Mouse (Mus musculus) neural tube, embryonic 11.5 days (tissue): Measurements from ENCODE around the gene Bad. TPM values are rescaled to one million over a fixed set of nuclear protein-coding genes. Genes with fewer than 3 reads are reported as not detected.
A peak's percentile ranks its signal among the peaks of the same experiment; 100 is the strongest.

Source experiments
- ATAC-seq: fragments of 200-750 bp; cut with Nextera tagmentation; 2 replicates; pipeline ENCODE4 v1.8.0; 2017; ENCODE audit warnings: moderate number of reproducible peaks, mild to moderate bottlenecking, moderate TSS enrichment, moderate library complexity; ENCODE audit not compliant: insufficient read depth, low FRiP score, low TSS enrichment
- DNase-seq: peaks from one replicate; pipeline ENCODE4 v3.0.0-alpha.2; 2015; ENCODE audit warnings: low spot score
- H3K27ac ChIP-seq: fragments of 300-500 bp; sonication (generic); 2 replicates; pipeline ENCODE4 v1.5.1; 2014; ENCODE audit warnings: low read depth, mild to moderate bottlenecking, low read length
- H3K27me3 ChIP-seq: fragments of 300-500 bp; sonication (generic); 2 replicates; pipeline ENCODE4 v1.6.1; 2014; ENCODE audit warnings: mild to moderate bottlenecking, low read length, mixed read lengths; ENCODE audit not compliant: control insufficient read depth, insufficient read depth
- H3K36me3 ChIP-seq: fragments of 300-500 bp; sonication (generic); 2 replicates; pipeline ENCODE4 v1.6.1; 2014; ENCODE audit warnings: mild to moderate bottlenecking, low read length, moderate library complexity, mixed read lengths; ENCODE audit not compliant: control insufficient read depth, insufficient read depth
- H3K4me1 ChIP-seq: fragments of 300-500 bp; sonication (generic); 2 replicates; pipeline ENCODE4 v1.6.1; 2014; ENCODE audit warnings: low read length, mixed read lengths; ENCODE audit not compliant: control insufficient read depth, insufficient read depth
- H3K4me2 ChIP-seq: fragments of 300-500 bp; sonication (generic); 2 replicates; pipeline ENCODE4 v1.6.1; 2014; ENCODE audit warnings: low read depth, mild to moderate bottlenecking, moderate library complexity
- H3K4me3 ChIP-seq: fragments of 300-500 bp; sonication (generic); 2 replicates; pipeline ENCODE4 v1.5.1; 2014; ENCODE audit warnings: low read depth, low read length
- H3K9ac ChIP-seq: fragments of 300-500 bp; sonication (generic); 2 replicates; pipeline ENCODE4 v1.6.1; 2014; ENCODE audit warnings: mild to moderate bottlenecking, low read length
- H3K9me3 ChIP-seq: fragments of 300-500 bp; sonication (generic); 2 replicates; pipeline ENCODE4 v1.6.1; 2016; ENCODE audit warnings: low read length; ENCODE audit not compliant: control insufficient read depth
- WGBS: fragments of 180-500 bp; shearing (Covaris S2); extraction: QIAGEN DNeasy Blood & Tissue Kit; methylation state at CpG from one replicate; pipeline ENCODE4 v1.1.7; 2014; 5-methylcytosine and 5-hydroxymethylcytosine counted together
- polyA plus RNA-seq: library from polyadenylated mRNA; unstranded; fragments of >200 nt; fragmentation: Nextera tagmentation; extraction: Ambion mirVana; gene quantifications from 2 replicates; pipeline ENCODE4 v1.2.1, GENCODE M21; 2014

Bad gene
- polyA plus RNA-seq, 1 experiment from 2014 or later, result 58.5 TPM

GRCm38 (mm10) chr19:6919876-6920740, 21.6 kb upstream of the Bad start:
- peak overlapping the region; percentile 41 for H3K9ac ChIP-seq
- ATAC-seq (no peak), DNase-seq (no peak)
- no peaks in the 10 kb centered on the region for H3K36me3 ChIP-seq
- H3K27ac ChIP-seq, result no peak overlapping the region
- H3K4me2 ChIP-seq, result peak overlapping the region; percentile 86
- no peaks in the 10 kb centered on the region for H3K9me3 ChIP-seq
- WGBS, result 50% methylated on average over 8 of the region's 8 CpGs
- peaks cover 16% of the 10 kb centered on the region for H3K4me1 ChIP-seq
- peaks cover 27% of the 10 kb centered on the region for H3K27me3 ChIP-seq
- peak overlapping the region; percentile 75 for H3K4me3 ChIP-seq

DNA sequence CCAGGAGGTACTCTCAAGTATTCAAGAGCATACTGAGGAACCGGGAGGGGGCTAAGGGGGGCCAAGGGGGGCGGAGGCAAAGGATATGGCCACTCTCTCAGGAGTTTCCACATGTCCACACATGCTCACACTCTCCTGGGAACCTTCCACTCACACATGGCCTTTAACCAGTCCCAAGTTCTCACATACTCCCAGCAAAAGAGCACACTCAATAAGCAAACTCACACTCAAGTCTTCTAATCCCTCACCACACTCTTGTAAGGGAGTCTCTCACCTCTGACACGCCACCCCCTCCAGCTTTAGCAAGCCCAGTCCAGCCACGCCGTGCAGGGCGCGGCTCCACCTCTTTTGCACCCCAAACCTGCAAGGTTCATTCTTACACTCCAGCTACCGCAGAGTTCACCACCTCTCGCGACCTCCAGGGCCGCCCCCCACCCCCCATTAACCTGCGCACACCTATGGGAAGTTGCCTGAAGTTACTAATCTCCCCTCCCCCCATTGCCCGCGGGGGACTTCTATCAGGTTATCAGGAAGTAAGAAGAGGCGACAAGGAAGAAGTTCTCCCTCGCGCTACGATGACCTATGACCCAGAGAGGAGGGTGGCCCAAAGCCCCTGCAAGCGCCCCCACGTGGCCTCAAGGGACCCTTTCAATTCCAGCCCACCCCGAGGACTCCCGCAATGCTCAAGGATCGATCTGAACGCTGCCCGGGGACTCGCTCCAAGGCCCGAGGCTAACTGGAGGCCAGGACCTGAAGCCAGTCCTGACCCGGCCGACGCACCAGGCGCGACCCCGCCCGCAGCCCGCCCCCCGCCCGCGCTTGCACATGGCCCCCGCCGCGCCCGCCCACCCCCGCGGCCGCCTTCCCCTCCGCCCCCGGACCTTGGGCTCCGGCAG, 20.7 kb upstream of the Bad start:
- Histone ChIP-seq H3K9me3 (no peaks in the 10 kb centered on the region), H3K9ac (peak overlapping the region; percentile 85), H3K27ac (peak overlapping the region; percentile 86), H3K4me2 (peak overlapping the region; percentile 86), H3K4me1 (peaks cover 16% of the 10 kb centered on the region), H3K27me3 (peaks cover 36% of the 10 kb centered on the region), H3K36me3 (no peaks in the 10 kb centered on the region), H3K4me3 (peak overlapping the region; percentile 75)
- WGBS, result under 1% methylated on average over 33 of the region's 48 CpGs
- DNase-seq (peak; percentile 54), ATAC-seq (peak; percentile 48)

DNA sequence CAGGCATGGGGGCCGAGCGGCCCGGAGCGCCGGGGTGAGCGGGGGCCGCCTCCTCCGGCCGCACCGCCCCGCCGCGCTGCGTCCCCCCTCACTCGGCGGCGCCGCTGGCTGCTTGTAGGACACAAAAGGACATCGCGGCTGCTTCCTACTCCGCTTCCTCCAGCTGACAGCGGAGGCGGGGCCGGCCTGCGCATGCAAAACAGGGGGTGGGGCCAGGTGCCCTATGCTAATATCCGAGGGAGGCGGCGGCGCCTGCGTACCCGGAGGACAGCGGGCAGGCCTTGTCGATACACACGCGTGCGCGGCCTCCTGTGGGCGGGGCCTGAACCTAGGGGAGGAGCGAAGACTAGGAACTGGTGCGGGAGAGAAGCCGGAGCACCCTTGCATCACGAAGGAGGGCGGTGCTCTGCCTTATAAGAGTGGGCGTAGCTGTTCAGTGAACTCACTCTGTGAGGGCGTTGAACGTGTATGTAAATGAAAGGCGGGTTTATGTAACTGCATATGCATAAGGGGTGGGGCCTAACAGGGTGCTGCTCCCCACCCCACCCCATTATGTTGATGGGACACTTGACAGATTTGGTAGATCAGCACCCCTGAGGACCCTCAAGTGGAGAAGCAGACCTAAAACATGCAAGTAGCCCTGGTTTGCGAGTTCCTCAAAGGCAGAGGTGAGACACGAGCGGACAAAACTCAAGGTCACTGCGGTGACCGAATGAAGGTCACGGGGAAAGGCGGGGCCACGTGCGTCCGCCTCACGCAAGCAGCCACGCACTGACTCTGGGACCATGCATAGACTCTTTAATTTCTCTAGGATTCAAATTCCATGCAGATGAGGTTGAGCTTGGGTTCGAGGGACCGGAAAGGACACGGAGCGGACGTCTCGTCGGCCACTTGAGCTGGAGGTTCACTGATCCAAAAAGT, 19.8 kb upstream of the Bad start, which contains the start of gene Esrra:
Gene Esrra, minus strand, starts transcription at position 167 of the 921 bp plus-strand sequence.
- Histone ChIP-seq H3K9ac (peak within 1 kb of the TSS; percentile 85), H3K4me1 (peaks cover 16% of the 10 kb centered on the region), H3K4me2 (peak within 1 kb of the TSS; percentile 86), H3K27ac (peak within 1 kb of the TSS; percentile 86), H3K4me3 (peak within 1 kb of the TSS; percentile 75), H3K36me3 (no peaks in the 10 kb centered on the region), H3K9me3 (no peaks in the 10 kb centered on the region), H3K27me3 (peaks cover 45% of the 10 kb centered on the region)
- WGBS, result under 1% methylated on average over 56 of the region's 66 CpGs
- ATAC-seq (peak; percentile 92), DNase-seq (peak; percentile 100)

GRCm38 (mm10) chr19:6922901-6923735, 18.5 kb upstream of the Bad start:
- Histone ChIP-seq H3K4me3 (no peak overlapping the region), H3K9me3 (no peaks in the 10 kb centered on the region), H3K4me1 (peaks cover 16% of the 10 kb centered on the region), H3K9ac (no peak overlapping the region), H3K27ac (no peak overlapping the region), H3K27me3 (peaks cover 57% of the 10 kb centered on the region), H3K36me3 (no peaks in the 10 kb centered on the region), H3K4me2 (no peak overlapping the region; the same call in 1 of the 2 replicates)
- ATAC-seq, result no peak
- no peak for DNase-seq
- 59% methylated on average over 6 of the region's 6 CpGs for WGBS

GRCm38 (mm10) chr19:6924461-6925306, 17.0 kb upstream of the Bad start:
- ATAC-seq (no peak), DNase-seq (peak; percentile 74)
- 2% methylated on average over 39 of the region's 39 CpGs for WGBS
- Histone ChIP-seq H3K27me3 (peaks cover 61% of the 10 kb centered on the region), H3K4me3 (0 out of 2 replicates have a peak overlapping the region, but pooled peaks have one; percentile 1), H3K9ac (no peak overlapping the region), H3K4me2 (peak overlapping the region; percentile 10; the same call in 1 of the 2 replicates), H3K4me1 (peaks cover 16% of the 10 kb centered on the region), H3K36me3 (no peaks in the 10 kb centered on the region), H3K27ac (no peak overlapping the region), H3K9me3 (no peaks in the 10 kb centered on the region)

DNA sequence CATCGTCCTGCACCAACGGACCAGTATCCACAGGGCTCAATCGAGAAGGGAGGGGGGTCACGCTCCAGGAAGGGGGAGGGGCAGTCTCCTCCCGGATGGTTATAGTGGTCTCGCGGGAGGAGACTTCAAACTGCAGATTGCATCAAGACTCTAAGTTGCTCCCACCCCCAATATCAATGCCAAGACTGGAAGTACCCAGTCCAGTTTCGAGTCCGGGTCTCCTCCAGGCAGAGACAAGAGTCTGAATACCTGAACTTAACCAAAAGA, 16.4 kb upstream of the Bad start, which contains the start of gene Catsperz:
Gene Catsperz, minus strand, starts transcription at position 74 of the 267 bp plus-strand sequence.
- Histone ChIP-seq H3K4me2 (peak within 1 kb of the TSS; percentile 10; the same call in 1 of the 2 replicates), H3K27ac (no peak within 1 kb of the TSS), H3K9me3 (no peaks in the 10 kb centered on the region), H3K27me3 (peaks cover 64% of the 10 kb centered on the region), H3K4me1 (peaks cover 11% of the 10 kb centered on the region), H3K36me3 (no peaks in the 10 kb centered on the region), H3K4me3 (peak within 1 kb of the TSS; percentile 13; the same call in 1 of the 2 replicates), H3K9ac (no peak within 1 kb of the TSS)
- WGBS, result 4% methylated on average over 9 of the region's 9 CpGs
- ATAC-seq (no peak), DNase-seq (no peak)
